Mouse (Mus musculus): ENCODE measurements at regions not wholly inside any gene's neighbourhood (a gene's known extent, or its start where the extent isn't known, plus 50 kb on each side); places are given as distances from the start of the nearest gene placed in this dataset.
A peak's percentile ranks its signal among the peaks of the same experiment; 100 is the strongest.

DNA sequence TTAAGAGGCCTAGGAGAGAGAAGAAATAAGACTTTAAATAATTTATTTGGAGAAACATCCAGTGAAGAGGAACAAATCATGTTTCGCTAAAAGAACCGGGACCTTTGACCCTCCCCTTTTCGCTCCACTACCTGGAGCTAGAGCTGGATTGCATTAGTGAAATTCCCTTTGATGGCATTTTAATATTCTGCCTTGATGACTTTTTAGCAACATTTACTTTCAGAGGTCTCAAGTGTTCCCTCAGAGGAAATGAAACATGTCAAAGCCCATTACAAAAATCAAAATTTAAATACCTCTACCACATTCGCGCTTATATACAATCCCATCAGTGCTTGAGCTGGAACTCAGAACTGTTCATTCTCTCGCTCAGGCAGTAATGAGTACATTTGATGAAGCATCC is 297.0 kb upstream of the Gm10295 start:
- no peaks in the 10 kb centered on the region for H3K27me3 ChIP-seq (ENCODE audit: control insufficient read depth, insufficient read depth, low read length)
- H3K36me3 ChIP-seq (ENCODE audit: control insufficient read depth, insufficient read depth, low read length): no peaks in the 10 kb centered on the region
- H3K9ac ChIP-seq (ENCODE audit: low read depth, low read length): no peak overlapping the region
- no peaks in the 10 kb centered on the region for H3K4me1 ChIP-seq (replicated peaks; ENCODE audit: control insufficient read depth, insufficient read depth, low read length)
- no peak overlapping the region for H3K4me2 ChIP-seq (replicated peaks; ENCODE audit: low read depth, low read length)
- WGBS: 73% methylated on average over 6 of the region's 6 CpGs
- no peak for ATAC-seq (ENCODE audit: low FRiP score)
- no peak overlapping the region for H3K27ac ChIP-seq (ENCODE audit: low read depth, low read length)
- no peak overlapping the region for H3K4me3 ChIP-seq (ENCODE audit: low read depth, low read length)
- H3K9me3 ChIP-seq (ENCODE audit: control insufficient read depth, low read length): no peaks in the 10 kb centered on the region
- no peak for DNase-seq (ENCODE audit: low spot score)

DNA sequence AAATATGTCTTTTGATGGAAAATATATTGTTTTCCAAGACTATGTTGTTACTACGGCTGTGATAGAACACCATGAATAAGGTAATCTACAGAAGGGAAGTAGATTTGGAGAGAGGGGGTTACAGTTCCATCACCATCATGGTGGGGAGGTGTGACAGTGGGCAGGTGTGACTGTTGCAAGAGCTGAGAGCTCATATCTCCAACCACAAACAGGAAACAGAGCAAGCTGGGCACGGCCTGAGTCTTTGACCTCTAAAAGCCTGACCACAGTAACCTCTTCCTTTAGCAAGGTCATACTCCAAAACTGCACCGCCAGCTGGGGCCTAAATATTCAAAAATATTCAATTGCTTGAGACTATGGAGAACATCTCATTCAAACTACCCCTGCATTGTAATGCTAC is 295.7 kb upstream of the Gm10295 start:
- H3K4me2 ChIP-seq (replicated peaks; ENCODE audit: low read depth, low read length): no peak overlapping the region
- H3K9me3 ChIP-seq (ENCODE audit: control insufficient read depth, low read length): no peaks in the 10 kb centered on the region
- no peak overlapping the region for H3K9ac ChIP-seq (ENCODE audit: low read depth, low read length)
- 87% methylated on average over 3 of the region's 3 CpGs for WGBS
- H3K36me3 ChIP-seq (ENCODE audit: control insufficient read depth, insufficient read depth, low read length): no peaks in the 10 kb centered on the region
- no peak overlapping the region for H3K4me3 ChIP-seq (ENCODE audit: low read depth, low read length)
- DNase-seq (ENCODE audit: low spot score) (no peak), ATAC-seq (ENCODE audit: low FRiP score) (no peak)
- H3K4me1 ChIP-seq (replicated peaks; ENCODE audit: control insufficient read depth, insufficient read depth, low read length): no peaks in the 10 kb centered on the region
- H3K27ac ChIP-seq (ENCODE audit: low read depth, low read length): no peak overlapping the region
- H3K27me3 ChIP-seq (ENCODE audit: control insufficient read depth, insufficient read depth, low read length): no peaks in the 10 kb centered on the region

DNA sequence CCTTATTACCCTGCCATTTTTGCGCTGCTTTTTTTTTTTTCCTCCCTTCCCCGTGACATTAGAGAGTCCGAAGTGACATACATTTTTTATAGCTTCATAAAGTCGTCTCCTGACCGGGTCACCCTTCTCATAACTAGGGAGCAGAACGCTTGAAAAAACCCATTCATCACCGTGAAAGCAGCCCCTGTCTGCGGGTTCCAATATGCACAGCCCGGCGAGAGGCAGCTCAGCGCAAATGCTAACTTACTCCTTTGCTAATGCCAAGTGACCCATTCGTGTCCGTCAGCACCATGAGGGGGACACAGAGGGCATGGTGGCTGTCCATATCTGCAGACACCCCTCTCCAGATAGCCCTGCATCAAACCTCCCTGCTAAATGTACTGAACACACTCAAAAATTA is 271.8 kb upstream of the Gm10295 start:
- ATAC-seq (ENCODE audit: low FRiP score) (peak; percentile 45), DNase-seq (ENCODE audit: low spot score) (peak; percentile 28)
- Histone ChIP-seq H3K4me3 (ENCODE audit: low read depth, low read length) (no peak overlapping the region), H3K9ac (ENCODE audit: low read depth, low read length) (no peak overlapping the region), H3K36me3 (ENCODE audit: control insufficient read depth, insufficient read depth, low read length) (no peaks in the 10 kb centered on the region), H3K4me2 (replicated peaks; ENCODE audit: low read depth, low read length) (peak overlapping the region; percentile 25), H3K27ac (ENCODE audit: low read depth, low read length) (no peak overlapping the region), H3K9me3 (ENCODE audit: control insufficient read depth, low read length) (no peaks in the 10 kb centered on the region), H3K4me1 (replicated peaks; ENCODE audit: control insufficient read depth, insufficient read depth, low read length) (no peaks in the 10 kb centered on the region), H3K27me3 (ENCODE audit: control insufficient read depth, insufficient read depth, low read length) (no peaks in the 10 kb centered on the region)
- 21% methylated on average over 13 of the region's 13 CpGs for WGBS

DNA sequence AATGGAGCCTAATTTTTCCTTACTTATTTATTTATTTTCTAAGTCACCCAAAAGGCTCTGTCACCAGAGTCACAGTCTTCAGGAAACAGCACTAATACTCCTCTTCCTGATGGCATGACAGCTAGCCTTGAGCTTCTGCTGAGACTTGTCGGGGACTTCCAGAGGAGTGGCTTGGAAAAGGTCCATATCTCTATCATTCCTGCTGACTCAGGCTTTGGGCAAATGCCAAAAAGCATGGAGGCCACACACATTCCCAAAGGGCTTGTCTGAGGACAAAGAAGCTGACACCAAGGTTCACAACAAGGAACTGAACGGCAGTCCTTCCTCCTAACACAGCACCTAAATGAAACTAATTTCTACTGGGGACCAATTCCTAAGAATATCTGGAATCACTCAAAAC is 251.9 kb upstream of the Gm10295 start:
- no peak overlapping the region for H3K4me2 ChIP-seq (replicated peaks; ENCODE audit: low read depth, low read length)
- no peak overlapping the region for H3K9ac ChIP-seq (ENCODE audit: low read depth, low read length)
- H3K4me1 ChIP-seq (replicated peaks; ENCODE audit: control insufficient read depth, insufficient read depth, low read length): no peaks in the 10 kb centered on the region
- DNase-seq (ENCODE audit: low spot score): no peak
- 77% methylated on average over 2 of the region's 2 CpGs for WGBS
- no peaks in the 10 kb centered on the region for H3K27me3 ChIP-seq (ENCODE audit: control insufficient read depth, insufficient read depth, low read length)
- no peaks in the 10 kb centered on the region for H3K36me3 ChIP-seq (ENCODE audit: control insufficient read depth, insufficient read depth, low read length)
- no peak overlapping the region for H3K27ac ChIP-seq (ENCODE audit: low read depth, low read length)
- H3K9me3 ChIP-seq (ENCODE audit: control insufficient read depth, low read length): no peaks in the 10 kb centered on the region
- ATAC-seq (ENCODE audit: low FRiP score): no peak
- H3K4me3 ChIP-seq (ENCODE audit: low read depth, low read length): no peak overlapping the region

DNA sequence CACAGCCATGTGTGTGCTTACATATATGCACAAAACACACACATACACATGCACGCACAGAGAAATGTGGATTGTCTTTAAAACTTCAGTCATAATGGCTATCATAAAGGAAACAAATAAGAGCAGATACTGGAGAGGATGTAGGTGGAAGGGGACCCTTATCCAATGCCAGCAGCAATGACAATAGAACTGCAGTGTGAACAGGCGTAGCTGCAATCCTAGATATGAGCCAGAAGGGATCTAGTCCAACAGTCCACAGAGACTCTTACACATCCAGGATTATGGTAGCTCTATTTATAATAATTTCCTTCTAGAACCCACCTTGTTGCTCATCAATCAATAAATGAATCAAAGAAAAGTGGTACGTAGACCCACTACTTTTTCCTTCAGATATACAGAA is 245.5 kb upstream of the Gm10295 start:
- Histone ChIP-seq H3K27me3 (ENCODE audit: control insufficient read depth, insufficient read depth, low read length) (no peaks in the 10 kb centered on the region), H3K27ac (ENCODE audit: low read depth, low read length) (no peak overlapping the region), H3K4me2 (replicated peaks; ENCODE audit: low read depth, low read length) (no peak overlapping the region), H3K9me3 (ENCODE audit: control insufficient read depth, low read length) (no peaks in the 10 kb centered on the region), H3K9ac (ENCODE audit: low read depth, low read length) (no peak overlapping the region), H3K36me3 (ENCODE audit: control insufficient read depth, insufficient read depth, low read length) (no peaks in the 10 kb centered on the region), H3K4me1 (replicated peaks; ENCODE audit: control insufficient read depth, insufficient read depth, low read length) (no peaks in the 10 kb centered on the region), H3K4me3 (ENCODE audit: low read depth, low read length) (no peak overlapping the region)
- DNase-seq (ENCODE audit: low spot score) (no peak), ATAC-seq (ENCODE audit: low FRiP score) (no peak)
- 90% methylated on average over 3 of the region's 3 CpGs for WGBS

DNA sequence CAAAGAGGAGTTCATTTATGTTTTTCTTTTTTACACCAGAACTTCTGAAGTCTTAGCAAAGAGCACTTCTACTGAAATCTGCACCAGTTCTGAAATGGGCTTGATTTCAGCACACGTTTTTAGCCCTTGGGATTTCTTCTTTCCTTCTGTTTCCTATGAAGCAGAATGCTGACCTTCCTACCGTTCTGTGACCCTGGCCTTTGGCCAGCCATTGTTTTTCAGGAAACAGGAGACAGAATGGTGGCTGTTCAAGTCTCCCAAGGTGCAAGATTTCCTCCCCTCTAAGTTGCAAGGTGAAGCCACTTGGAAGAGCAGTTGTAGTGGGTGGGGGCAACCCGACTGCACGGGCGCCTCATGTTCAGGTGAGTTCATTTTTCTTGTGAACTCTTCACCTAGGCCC is 236.3 kb upstream of the Gm10295 start:
- Histone ChIP-seq H3K4me3 (ENCODE audit: low read depth, low read length) (no peak overlapping the region), H3K4me2 (replicated peaks; ENCODE audit: low read depth, low read length) (no peak overlapping the region), H3K4me1 (replicated peaks; ENCODE audit: control insufficient read depth, insufficient read depth, low read length) (no peaks in the 10 kb centered on the region), H3K9me3 (ENCODE audit: control insufficient read depth, low read length) (no peaks in the 10 kb centered on the region), H3K9ac (ENCODE audit: low read depth, low read length) (no peak overlapping the region), H3K27ac (ENCODE audit: low read depth, low read length) (no peak overlapping the region), H3K27me3 (ENCODE audit: control insufficient read depth, insufficient read depth, low read length) (no peaks in the 10 kb centered on the region), H3K36me3 (ENCODE audit: control insufficient read depth, insufficient read depth, low read length) (no peaks in the 10 kb centered on the region)
- ATAC-seq (ENCODE audit: low FRiP score) (no peak), DNase-seq (ENCODE audit: low spot score) (no peak)
- 75% methylated on average over 5 of the region's 5 CpGs for WGBS

DNA sequence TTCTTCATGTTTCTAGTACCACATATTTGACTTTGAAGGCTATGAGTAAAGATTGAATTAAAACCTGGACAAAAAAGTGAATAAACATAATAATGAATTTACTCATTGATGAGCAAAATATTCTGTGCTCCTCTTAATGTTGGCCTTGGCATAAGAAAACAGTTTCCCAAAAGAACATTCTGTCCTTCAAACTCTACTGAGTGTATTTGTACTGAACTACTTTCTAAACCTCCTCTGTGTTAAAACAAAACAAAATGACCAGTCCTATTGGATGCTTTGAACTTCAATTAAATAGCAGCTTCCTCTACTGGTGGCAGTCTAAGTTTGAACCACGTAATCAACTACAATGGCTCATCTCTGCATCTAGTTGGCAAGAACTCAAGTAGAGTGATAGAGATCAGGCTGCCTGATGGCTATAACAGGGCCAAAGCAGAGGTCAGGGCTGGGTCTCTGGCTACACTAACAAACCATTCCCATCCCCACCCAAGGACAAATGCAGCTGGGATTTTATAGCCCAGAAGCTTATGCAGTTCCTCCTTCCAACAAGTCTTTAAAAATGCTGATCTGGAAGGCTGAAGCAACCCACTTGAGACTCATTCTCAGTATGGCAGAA is 232.3 kb upstream of the Gm10295 start:
- no peaks in the 10 kb centered on the region for H3K27me3 ChIP-seq (ENCODE audit: control insufficient read depth, insufficient read depth, low read length)
- H3K4me1 ChIP-seq (replicated peaks; ENCODE audit: control insufficient read depth, insufficient read depth, low read length): no peaks in the 10 kb centered on the region
- no peak overlapping the region for H3K27ac ChIP-seq (ENCODE audit: low read depth, low read length)
- no peak overlapping the region for H3K4me3 ChIP-seq (ENCODE audit: low read depth, low read length)
- no peaks in the 10 kb centered on the region for H3K9me3 ChIP-seq (ENCODE audit: control insufficient read depth, low read length)
- DNase-seq (ENCODE audit: low spot score): no peak
- ATAC-seq (ENCODE audit: low FRiP score): no peak
- no peaks in the 10 kb centered on the region for H3K36me3 ChIP-seq (ENCODE audit: control insufficient read depth, insufficient read depth, low read length)
- no peak overlapping the region for H3K4me2 ChIP-seq (replicated peaks; ENCODE audit: low read depth, low read length)
- WGBS: 71% methylated on average over 1 of the region's 1 CpGs
- H3K9ac ChIP-seq (ENCODE audit: low read depth, low read length): no peak overlapping the region

DNA sequence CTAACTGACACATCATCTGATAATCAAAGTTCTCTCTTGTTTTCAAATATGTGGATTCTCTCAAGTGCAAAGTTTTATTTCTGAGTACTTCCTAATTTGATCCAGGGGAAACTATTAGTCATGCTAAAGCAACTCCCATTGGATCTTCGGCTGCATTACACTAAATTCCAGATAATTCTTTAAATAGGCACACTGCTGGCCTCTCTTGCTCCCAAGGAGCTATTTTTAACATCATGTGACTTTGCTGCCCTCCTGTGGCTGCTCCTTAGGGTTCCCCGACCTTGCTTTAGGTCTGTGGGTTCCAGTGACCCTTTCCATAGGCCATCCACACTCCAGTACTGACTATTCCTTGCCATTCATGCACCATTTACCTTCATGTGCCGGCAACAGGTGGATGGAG is 230.5 kb upstream of the Gm10295 start:
- H3K4me2 ChIP-seq (replicated peaks; ENCODE audit: low read depth, low read length): no peak overlapping the region
- H3K27ac ChIP-seq (ENCODE audit: low read depth, low read length): no peak overlapping the region
- H3K4me1 ChIP-seq (replicated peaks; ENCODE audit: control insufficient read depth, insufficient read depth, low read length): no peaks in the 10 kb centered on the region
- no peaks in the 10 kb centered on the region for H3K36me3 ChIP-seq (ENCODE audit: control insufficient read depth, insufficient read depth, low read length)
- WGBS: 38% methylated on average over 3 of the region's 3 CpGs
- ATAC-seq (ENCODE audit: low FRiP score) (no peak), DNase-seq (ENCODE audit: low spot score) (peak; percentile 77)
- no peak overlapping the region for H3K9ac ChIP-seq (ENCODE audit: low read depth, low read length)
- H3K27me3 ChIP-seq (ENCODE audit: control insufficient read depth, insufficient read depth, low read length): no peaks in the 10 kb centered on the region
- H3K9me3 ChIP-seq (ENCODE audit: control insufficient read depth, low read length): no peaks in the 10 kb centered on the region
- no peak overlapping the region for H3K4me3 ChIP-seq (ENCODE audit: low read depth, low read length)

DNA sequence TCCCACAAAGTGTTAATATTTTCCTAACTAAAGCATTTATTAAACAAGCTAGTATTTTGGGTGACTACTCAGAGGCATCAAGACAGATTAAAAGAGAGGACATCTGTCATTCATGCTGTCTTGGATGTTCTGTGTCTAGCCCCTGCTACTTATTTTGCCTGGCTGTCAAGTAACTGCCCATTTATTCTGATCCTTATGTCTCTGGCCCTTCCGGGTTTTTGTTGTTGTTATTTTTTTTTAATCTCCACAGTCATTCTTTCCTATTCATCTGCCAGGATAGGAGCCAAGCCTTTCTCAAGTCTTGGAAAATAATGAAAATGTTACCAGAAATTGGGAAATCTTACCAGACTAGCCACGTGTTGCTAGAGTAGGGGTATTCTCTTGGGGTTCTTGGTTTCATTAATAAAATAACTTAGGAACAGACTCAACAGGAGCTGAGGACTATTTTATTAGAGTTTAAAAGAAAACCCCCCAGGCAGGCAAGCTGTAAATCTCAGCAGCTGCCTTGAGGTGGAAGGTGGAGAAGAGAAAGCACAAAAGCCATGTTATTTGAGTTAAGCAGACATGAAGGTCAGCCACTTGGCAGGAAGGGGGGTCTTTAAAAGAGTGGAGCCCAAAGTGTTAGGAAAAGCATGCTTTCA is 209.1 kb upstream of the Gm10295 start:
- no peak overlapping the region for H3K9ac ChIP-seq (ENCODE audit: low read depth, low read length)
- no peaks in the 10 kb centered on the region for H3K4me1 ChIP-seq (replicated peaks; ENCODE audit: control insufficient read depth, insufficient read depth, low read length)
- ATAC-seq (ENCODE audit: low FRiP score) (no peak), DNase-seq (ENCODE audit: low spot score) (no peak)
- no peak overlapping the region for H3K4me2 ChIP-seq (replicated peaks; ENCODE audit: low read depth, low read length)
- WGBS: 68% methylated on average over 2 of the region's 2 CpGs
- no peak overlapping the region for H3K27ac ChIP-seq (ENCODE audit: low read depth, low read length)
- H3K27me3 ChIP-seq (ENCODE audit: control insufficient read depth, insufficient read depth, low read length): no peaks in the 10 kb centered on the region
- H3K36me3 ChIP-seq (ENCODE audit: control insufficient read depth, insufficient read depth, low read length): no peaks in the 10 kb centered on the region
- no peak overlapping the region for H3K4me3 ChIP-seq (ENCODE audit: low read depth, low read length)
- H3K9me3 ChIP-seq (ENCODE audit: control insufficient read depth, low read length): no peaks in the 10 kb centered on the region
